Mouse (Mus musculus): Measurements from ENCODE around the gene Mettl2. TPM values are rescaled to one million over a fixed set of nuclear protein-coding genes. Genes with fewer than 3 reads are reported as not detected.
A peak's percentile ranks its signal among the peaks of the same experiment; 100 is the strongest.

Mettl2 gene
- polyA plus RNA-seq, 1 experiment from 2014 or later = 21.8 TPM

GRCm38 (mm10) chr11:105181126-105181637 lies 55.0 kb downstream of the Mettl2 start:
- Histone ChIP-seq H3K36me3 (peaks cover 18% of the 10 kb centered on the region), H3K4me3 (peak overlapping the region; percentile 99), H3K27ac (peak overlapping the region; percentile 95), H3K4me2 (peak overlapping the region; percentile 80), H3K4me1 (replicated peaks) (peaks cover 25% of the 10 kb centered on the region), H3K27me3 (no peaks in the 10 kb centered on the region), H3K9me3 (replicated peaks) (no peaks in the 10 kb centered on the region), H3K9ac (peak overlapping the region; percentile 98)
- peak; percentile 97 for ATAC-seq (replicated peaks; ENCODE audit: insufficient number of reproducible peaks, insufficient read depth, low FRiP score, low read depth)
- under 1% methylated on average over 46 of the region's 60 CpGs for WGBS

- peaks cover 18% of the 10 kb centered on the region for H3K36me3 ChIP-seq
- peak overlapping the region; percentile 72 for H3K4me2 ChIP-seq
- peaks cover 25% of the 10 kb centered on the region for H3K4me1 ChIP-seq (replicated peaks)
- ATAC-seq (replicated peaks; ENCODE audit: insufficient number of reproducible peaks, insufficient read depth, low FRiP score, low read depth) = peak; percentile 54
- WGBS = under 1% methylated on average over 76 of the region's 89 CpGs
- peak overlapping the region; percentile 95 for H3K27ac ChIP-seq
- H3K9me3 ChIP-seq (replicated peaks) = no peaks in the 10 kb centered on the region
- peak overlapping the region; percentile 99 for H3K4me3 ChIP-seq
- peak overlapping the region; percentile 98 for H3K9ac ChIP-seq
- H3K27me3 ChIP-seq = no peaks in the 10 kb centered on the region
Observed at GRCm38 (mm10) chr11:105181689-105182460, 55.6 kb downstream of the Mettl2 start.

GRCm38 (mm10) chr11:105182461-105182855 lies 56.2 kb downstream of the Mettl2 start:
- no peaks in the 10 kb centered on the region for H3K9me3 ChIP-seq (replicated peaks)
- no peak for ATAC-seq (replicated peaks; ENCODE audit: insufficient number of reproducible peaks, insufficient read depth, low FRiP score, low read depth)

GRCm38 (mm10) chr11:105184678-105185077 lies 58.5 kb downstream of the Mettl2 start:
- H3K27ac ChIP-seq = no peak overlapping the region
- no peak for ATAC-seq (replicated peaks; ENCODE audit: insufficient number of reproducible peaks, insufficient read depth, low FRiP score, low read depth)
- 94% methylated on average over 3 of the region's 3 CpGs for WGBS
- no peaks in the 10 kb centered on the region for H3K27me3 ChIP-seq
- no peak overlapping the region for H3K9ac ChIP-seq
- H3K4me2 ChIP-seq = no peak overlapping the region
- H3K36me3 ChIP-seq = peaks cover 18% of the 10 kb centered on the region
- no peak overlapping the region for H3K4me3 ChIP-seq
- peaks cover 14% of the 10 kb centered on the region for H3K4me1 ChIP-seq (replicated peaks)
- no peaks in the 10 kb centered on the region for H3K9me3 ChIP-seq (replicated peaks)

More at GRCm38 (mm10) chr11:105182461-105182855, 56.2 kb downstream of the Mettl2 start:
- peak overlapping the region; percentile 95 for H3K27ac ChIP-seq
- WGBS = 5% methylated on average over 4 of the region's 4 CpGs
- H3K27me3 ChIP-seq = no peaks in the 10 kb centered on the region
- H3K4me1 ChIP-seq (replicated peaks) = peaks cover 25% of the 10 kb centered on the region
- peaks cover 18% of the 10 kb centered on the region for H3K36me3 ChIP-seq
- peak overlapping the region; percentile 99 for H3K4me3 ChIP-seq
- peak overlapping the region; percentile 72 for H3K4me2 ChIP-seq
- peak overlapping the region; percentile 98 for H3K9ac ChIP-seq

Other genes with a start within 250 kb of the Mettl2 start
- gene Efcab3, start 62.8 kb upstream of the Mettl2 start, polyA plus RNA-seq (2015; fragmentation: Nextera tagmentation; extraction: Ambion mirVana) = not detected in 2 replicates
- gene Gm10842, start 20.5 kb downstream of the Mettl2 start, polyA plus RNA-seq (2015; fragmentation: Nextera tagmentation; extraction: Ambion mirVana) = not detected in 2 replicates
- gene Tlk2, start 52.4 kb downstream of the Mettl2 start, polyA plus RNA-seq (2015; fragmentation: Nextera tagmentation; extraction: Ambion mirVana) = 10.5 and 12.4 TPM in 2 replicates
- gene Mrc2, start 166.2 kb downstream of the Mettl2 start, polyA plus RNA-seq (2015; fragmentation: Nextera tagmentation; extraction: Ambion mirVana) = 8.0 and 11.7 TPM in 2 replicates